Mouse (Mus musculus) C2C12 (cell line): ENCODE results near the gene Il17a.

Source experiments
- CEBPB ChIP-seq: IDR thresholded peaks from one replicate; pipeline ENCODE4 v1.6.1; 2011; ENCODE audit warnings: low read depth, mild to moderate bottlenecking, control low read depth, moderate library complexity
- CTCF ChIP-seq: IDR thresholded peaks from one replicate; pipeline ENCODE4 v1.5.1; 2011; ENCODE audit not compliant: control insufficient read depth, insufficient read depth, insufficient read length

DNA sequence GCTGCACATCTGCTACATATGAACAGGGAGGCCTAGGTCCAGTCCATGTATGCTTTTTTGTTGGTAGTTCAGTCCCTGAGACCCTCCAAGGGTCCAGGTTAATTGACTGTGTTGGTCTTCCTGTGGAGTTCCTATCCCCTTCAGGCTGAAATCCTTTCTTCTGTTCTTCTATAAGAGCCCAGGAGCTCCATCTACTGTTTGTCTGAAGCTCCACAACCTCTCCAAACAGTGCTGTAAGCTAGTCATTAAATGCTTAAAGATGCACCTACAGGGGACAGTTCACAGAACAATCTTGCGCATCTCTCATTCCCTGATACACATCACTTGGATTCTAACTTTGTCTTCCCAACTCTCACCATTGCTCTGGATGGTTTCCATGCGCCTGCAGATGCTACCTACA lies 7.8 kb downstream of the Il17a start:
- TF ChIP-seq CTCF (no peak), CEBPB (no peak)
